8 mouse cellular contexts compared by ENCODE assay signal in the genomic region with DNA sequence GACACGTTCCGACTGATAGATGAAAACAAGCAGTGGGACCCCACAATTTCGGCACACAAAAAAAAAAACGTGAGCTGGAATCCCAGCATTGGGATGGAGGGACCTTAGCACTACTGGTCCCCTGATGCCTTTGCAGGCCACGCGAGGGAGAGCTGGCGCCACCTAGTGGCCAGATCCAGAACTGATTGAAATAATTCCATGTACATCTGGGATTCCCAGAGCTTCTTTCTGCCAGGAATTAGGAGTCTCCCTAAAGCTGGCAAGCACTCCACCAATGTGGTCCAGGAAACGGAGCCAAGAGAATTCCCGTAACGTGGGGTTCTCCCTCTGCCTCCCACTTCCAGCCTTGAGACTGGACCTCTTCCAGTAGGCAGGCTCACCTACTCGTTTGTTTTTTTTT. TPM values are rescaled to one million over a fixed set of nuclear protein-coding genes. Genes with fewer than 3 reads are reported as not detected.
DNase-seq lines count a peak whose midpoint lies in the region; ATAC-seq and TF ChIP-seq lines count a peak whose summit lies in the region.

No protein-coding gene starts in this region.

- ATAC-seq in CD4-positive, CD25-positive, alpha-beta regulatory T cell, adult 4 months: no peak
- ATAC-seq in forebrain, embryonic 15.5 days (replicated peaks): peak; percentile 82

- no peaks in the 10 kb centered on the region for H3K9me3 ChIP-seq in forebrain, embryonic 15.5 days
- H3K9me3 ChIP-seq in midbrain, embryonic 10.5 days (replicated peaks): no peaks in the 10 kb centered on the region

- no peak overlapping the region for H3K4me2 ChIP-seq in forebrain, embryonic 15.5 days (replicated peaks)

- no peak for TF ChIP-seq POLR2A in small intestine, adult 2 months (IDR thresholded peaks at IDR 0.05; ENCODE audit: low read depth, low read length)

- no peak overlapping the region for H3K4me3 ChIP-seq in forebrain, embryonic 15.5 days
- no peak overlapping the region for H3K4me3 ChIP-seq in left cerebral cortex, adult 2 months
- H3K4me3 ChIP-seq in midbrain, embryonic 10.5 days: no peak overlapping the region
- no peak overlapping the region for H3K4me3 ChIP-seq in small intestine, adult 2 months (ENCODE audit: low read depth, low read length)

- TF ChIP-seq CTCF in left cerebral cortex, adult 2 months (IDR thresholded peaks at IDR 0.05): peak; percentile 97
- TF ChIP-seq CTCF in small intestine, adult 2 months (IDR thresholded peaks at IDR 0.05; ENCODE audit: extremely low read depth, insufficient read length, insufficient replicate concordance, low read depth, low read length): peak; percentile 82; the same call in 1 of the 2 replicates

- H3K4me1 ChIP-seq in forebrain, embryonic 15.5 days: 0 out of 2 replicates have a peak, but pooled peaks cover 3% of the 10 kb centered on the region
- H3K4me1 ChIP-seq in midbrain, embryonic 10.5 days: no peaks in the 10 kb centered on the region
- H3K4me1 ChIP-seq in small intestine, adult 2 months (ENCODE audit: control insufficient read depth, insufficient read depth, insufficient read length, low read length): no peaks in the 10 kb centered on the region

- intact Hi-C loops in left cerebral cortex, adult 2 months (cut with DNase I): loop anchor here (2.0 to 5.0 kb wide), 3 partner anchors 165 to 1294 kb away; partner anchors contain the start of gene Cbln4

- no peaks in the 10 kb centered on the region for H3K36me3 ChIP-seq in forebrain, embryonic 15.5 days
- H3K36me3 ChIP-seq in midbrain, embryonic 10.5 days: no peaks in the 10 kb centered on the region
- H3K36me3 ChIP-seq in small intestine, adult 2 months (ENCODE audit: control insufficient read depth, insufficient read depth, low read length): no peaks in the 10 kb centered on the region

- no peak overlapping the region for H3K9ac ChIP-seq in forebrain, embryonic 15.5 days (replicated peaks)

- H3K27me3 ChIP-seq in forebrain, embryonic 15.5 days: no peaks in the 10 kb centered on the region
- no peaks in the 10 kb centered on the region for H3K27me3 ChIP-seq in midbrain, embryonic 10.5 days (ENCODE audit: low read depth, poor library complexity, severe bottlenecking)
- no peaks in the 10 kb centered on the region for H3K27me3 ChIP-seq in small intestine, adult 2 months (ENCODE audit: control insufficient read depth, insufficient read depth, low read length)

- no peak overlapping the region for H3K27ac ChIP-seq in forebrain, embryonic 15.5 days (replicated peaks)
- no peak overlapping the region for H3K27ac ChIP-seq in left cerebral cortex, adult 2 months
- no peak overlapping the region for H3K27ac ChIP-seq in midbrain, embryonic 10.5 days (replicated peaks)
- H3K27ac ChIP-seq in small intestine, adult 2 months (ENCODE audit: insufficient read depth, low read depth, low read length): no peak overlapping the region

- peak; percentile 42 for DNase-seq in CD4-positive, CD25-positive, alpha-beta regulatory T cell, adult 2 months (ENCODE audit: low read depth, low spot score)
- DNase-seq in cerebellum, adult 11 months: peak; percentile 71
- peak; percentile 89 for DNase-seq in heart, postnatal 4 days
- DNase-seq in left cerebral cortex, adult 2 months (ENCODE audit: extremely low spot score in 1 of 2, low spot score in 2 of 2): peak; percentile 83 to 91
- peak; percentile 78 for DNase-seq in midbrain, embryonic 10.5 days (ENCODE audit: low spot score)

- WGBS in forebrain, embryonic 15.5 days: 5% methylated on average over 11 of the region's 11 CpGs
- WGBS in midbrain, embryonic 10.5 days: 18% methylated on average over 11 of the region's 11 CpGs
- 11% methylated on average over 11 of the region's 11 CpGs for WGBS in small intestine, adult 2 months

RNA-seq across cellular contexts. Expression of gene Mc3r, which starts 41.3 kb away (rescaled TPM):
- not detected for polyA plus RNA-seq in CD4-positive, CD25-positive, alpha-beta regulatory T cell, adult 4 months (2017; shearing (Covaris generic))
- 0.18 and 0.24 TPM in 2 replicates for polyA plus RNA-seq in forebrain, embryonic 15.5 days (2015; fragmentation: Nextera tagmentation; extraction: Ambion mirVana)
- not detected for total RNA-seq in heart, postnatal 4 days (2021)
- total RNA-seq in left cerebral cortex, adult 2 months (2021): under 1 TPM; 0.29 to 0.37 TPM
- polyA plus RNA-seq in midbrain, embryonic 10.5 days (2016; fragmentation: Nextera tagmentation; extraction: Ambion mirVana): not detected in 2 replicates
- polyA plus RNA-seq in small intestine, adult 2 months (2012; rRNA removed): not detected in 2 replicates
